Mouse (Mus musculus): Measurements from ENCODE around the gene Snx15. TPM values are rescaled to one million over a fixed set of nuclear protein-coding genes. Genes with fewer than 3 reads are reported as not detected.

Snx15 gene
- total RNA-seq (2023): 31.0 to 37.8 TPM (median 33.7 TPM) in 4 replicates

GRCm38 (mm10) chr19:6127760-6128341, at the start of gene Snx15:
TSS of gene Snx15 (minus strand) at chr19:6128304.

GRCm38 (mm10) chr19:6141394-6141749, 13.3 kb upstream of the Snx15 start, which contains the start of gene Arl2:
TSS of gene Arl2 (minus strand) at chr19:6141548.

GRCm38 (mm10) chr19:6140678-6141393, 12.7 kb upstream of the Snx15 start, which contains the start of gene Batf2:
TSS of gene Batf2 (plus strand) at chr19:6140983.

GRCm38 (mm10) chr19:6117986-6118676, 10.0 kb downstream of the Snx15 start, which contains the start of gene Sac3d1:
TSS of gene Sac3d1 (minus strand) at chr19:6118650.

GRCm38 (mm10) chr19:6105586-6105985, 22.5 kb downstream of the Snx15 start, which contains the start of gene Naaladl1:
TSS of gene Naaladl1 (plus strand) at chr19:6105782.

GRCm38 (mm10) chr19:6094119-6094518, 34.0 kb downstream of the Snx15 start, which contains the start of gene AC131692.1:
TSS of gene AC131692.1 (plus strand) at chr19:6094419.

GRCm38 (mm10) chr19:6084478-6085248, 43.4 kb downstream of the Snx15 start, which contains the start of the genes Zfpl1 and Cdca5:
TSS of gene Zfpl1 (minus strand) at chr19:6084956.
TSS of gene Cdca5 (plus strand) at chr19:6084983.

GRCm38 (mm10) chr19:6082156-6082555, 45.9 kb downstream of the Snx15 start, which contains the start of gene Gm28374:
TSS of gene Gm28374 (minus strand) at chr19:6082256.

GRCm38 (mm10) chr19:6079983-6080480, 48.1 kb downstream of the Snx15 start, which contains the start of gene Tmem262:
TSS of gene Tmem262 (plus strand) at chr19:6080033.

GRCm38 (mm10) chr19:6076564-6077393, 51.3 kb downstream of the Snx15 start, which contains the start of gene Vps51:
TSS of gene Vps51 (minus strand) at chr19:6077231.

Other genes starting within 250 kb of the Snx15 start
- gene Tigd3, start 234.2 kb downstream of the Snx15 start, total RNA-seq (2023): 1.8 to 2.4 TPM (median 2.4 TPM) in 4 replicates
- 146 to 167 TPM (median 148 TPM) in 4 replicates for gene Dpf2, start 215.3 kb downstream of the Snx15 start, total RNA-seq (2023)
- gene Cdc42ep2, start 203.5 kb downstream of the Snx15 start, total RNA-seq (2023): 0.15 to 0.43 TPM (median 0.15 TPM) in 3 of 4 replicates, not detected in the other
- gene Pola2, start 164.1 kb downstream of the Snx15 start, total RNA-seq (2023): 70.0 to 82.8 TPM (median 72.2 TPM) in 4 replicates
- gene Slc22a20, start 142.2 kb downstream of the Snx15 start, total RNA-seq (2023): not detected in 4 replicates
- gene Capn1, start 112.4 kb downstream of the Snx15 start, total RNA-seq (2023): 72.1 to 103 TPM (median 80.6 TPM) in 4 replicates
- gene Syvn1, start 81.7 kb downstream of the Snx15 start, total RNA-seq (2023): 154 to 181 TPM (median 166 TPM) in 4 replicates
- 15.2 to 17.2 TPM (median 15.8 TPM) in 4 replicates for gene Mrpl49, start 70.5 kb downstream of the Snx15 start, total RNA-seq (2023)
- gene Fau, start 70.5 kb downstream of the Snx15 start, total RNA-seq (2023): 3,352 to 3,577 TPM (median 3,439 TPM) in 4 replicates
- 10.8 to 13.2 TPM (median 12.5 TPM) in 4 replicates for gene Znhit2, start 67.1 kb downstream of the Snx15 start, total RNA-seq (2023)
- 9.1 to 13.6 TPM (median 10.5 TPM) in 4 replicates for gene Tm7sf2, start 59.9 kb downstream of the Snx15 start, total RNA-seq (2023)
- 94.8 to 109 TPM (median 102 TPM) in 4 replicates for gene Vps51, start 51.1 kb downstream of the Snx15 start, total RNA-seq (2023)
- gene Tmem262, start 48.3 kb downstream of the Snx15 start, total RNA-seq (2023): not detected in 4 replicates
- gene Gm28374, start 46.0 kb downstream of the Snx15 start, total RNA-seq (2023): not detected in 4 replicates
- 50.9 to 56.9 TPM (median 54.3 TPM) in 4 replicates for gene Zfpl1, start 43.3 kb downstream of the Snx15 start, total RNA-seq (2023)
- 1.4 to 2.8 TPM (median 1.8 TPM) in 4 replicates for gene Cdca5, start 43.3 kb downstream of the Snx15 start, total RNA-seq (2023)
- gene AC131692.1, start 33.9 kb downstream of the Snx15 start, total RNA-seq (2023): 0.81 TPM in 1 of 4 replicates, not detected in the others
- not detected in 4 replicates for gene Naaladl1, start 22.5 kb downstream of the Snx15 start, total RNA-seq (2023)
- gene Sac3d1, start 9.7 kb downstream of the Snx15 start, total RNA-seq (2023): 6.4 to 8.9 TPM (median 8.8 TPM) in 4 replicates
- not detected in 4 replicates for gene Batf2, start 12.7 kb upstream of the Snx15 start, total RNA-seq (2023)
- 27.2 to 31.2 TPM (median 29.9 TPM) in 4 replicates for gene Arl2, start 13.2 kb upstream of the Snx15 start, total RNA-seq (2023)
- gene Majin, start 56.1 kb upstream of the Snx15 start, total RNA-seq (2023): not detected in 4 replicates
- not detected in 4 replicates for gene Gpha2, start 98.1 kb upstream of the Snx15 start, total RNA-seq (2023)
- gene Ppp2r5b, start 107.6 kb upstream of the Snx15 start, total RNA-seq (2023): 24.9 to 26.1 TPM (median 25.8 TPM) in 4 replicates
- gene Atg2a, start 113.4 kb upstream of the Snx15 start, total RNA-seq (2023): 179 to 210 TPM (median 199 TPM) in 4 replicates
- gene Ehd1, start 148.4 kb upstream of the Snx15 start, total RNA-seq (2023): 271 to 293 TPM (median 280 TPM) in 4 replicates
- gene Cdc42bpg, start 178.2 kb upstream of the Snx15 start, total RNA-seq (2023): 13.0 to 21.1 TPM (median 19.9 TPM) in 4 replicates
- 31.5 to 38.7 TPM (median 34.4 TPM) in 4 replicates for gene Men1, start 206.7 kb upstream of the Snx15 start, total RNA-seq (2023)
- gene Map4k2, start 212.8 kb upstream of the Snx15 start, total RNA-seq (2023): 580 to 628 TPM (median 615 TPM) in 4 replicates
- 968 to 1,062 TPM (median 1,047 TPM) in 4 replicates for gene Sf1, start 235.4 kb upstream of the Snx15 start, total RNA-seq (2023)